25 mouse cellular contexts compared by ENCODE assay signal in the genomic region with DNA sequence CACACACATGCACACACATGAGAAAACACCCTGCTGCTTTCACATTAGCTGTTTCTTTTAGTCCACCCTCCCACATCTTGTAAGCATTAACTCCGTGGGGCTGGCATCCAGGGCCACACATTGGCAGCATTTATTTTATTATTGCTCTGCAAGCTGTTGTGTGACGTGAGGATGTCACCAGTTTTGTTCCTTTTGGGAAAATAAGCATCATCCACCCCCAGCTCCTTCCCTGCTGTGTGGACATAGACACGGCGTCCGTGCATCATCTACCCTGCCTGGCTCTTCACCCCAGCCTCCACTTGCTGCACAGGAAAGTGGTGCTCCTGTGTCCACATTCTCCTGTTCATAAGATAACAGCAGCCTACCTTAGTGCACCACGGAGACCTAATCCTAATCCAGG. TPM values are rescaled to one million over a fixed set of nuclear protein-coding genes. Genes with fewer than 3 reads are reported as not detected.
DNase-seq lines count a peak whose midpoint lies in the region; ATAC-seq and TF ChIP-seq lines count a peak whose summit lies in the region.
"Had no signal": no experiment of that assay in that cellular context is flagged by ENCODE, and none has a peak within 500 bp of the region (broad histone marks: within the 10 kb centered on the region; RNA-seq: fewer than 3 reads in every experiment).

No protein-coding gene starts in this region.

- no peak for DNase-seq in frontal cortex, postnatal 25 days (ENCODE audit: low spot score in 2 of 2)
- DNase-seq in layer of hippocampus, adult 2 months (ENCODE audit: low spot score in 2 of 2): peak; percentile 32 to 33
- DNase-seq in layer of hippocampus, postnatal 14 days (ENCODE audit: low spot score in 2 of 2): no peak
- no peak for DNase-seq in lung, postnatal 0 days (ENCODE audit: low spot score)
- DNase-seq in lung, adult 18-20 months: no peak
- DNase-seq: adrenal gland, adult 2 months; adrenal gland, postnatal 14 days; cerebellum, adult 11-12 months; cerebellum, adult 8-10 months; cerebellum, postnatal 36 days; embryo, embryonic 11 days; forebrain, postnatal 0 days; gastrocnemius, postnatal 10 days; gastrocnemius, postnatal 36 days; heart, postnatal 10 days; heart, postnatal 36 days had no signal

- peaks cover 8% of the 10 kb centered on the region; the same call in 1 of the 2 replicates for H3K4me1 ChIP-seq in lung, postnatal 0 days (ENCODE audit: insufficient read depth, low read depth, low read length)
- H3K4me1 ChIP-seq in hindbrain, embryonic 12.5 days: no peaks in the 10 kb centered on the region
- H3K4me1 ChIP-seq: heart, embryonic 12.5 days had no signal

- H3K36me3 ChIP-seq in lung, postnatal 0 days (ENCODE audit: insufficient read depth, low read length): no peaks in the 10 kb centered on the region
- H3K36me3 ChIP-seq in hindbrain, embryonic 12.5 days: no peaks in the 10 kb centered on the region
- H3K36me3 ChIP-seq: embryonic facial prominence, embryonic 15.5 days; heart, embryonic 12.5 days; heart, embryonic 15.5 days; hindbrain, embryonic 10.5 days had no signal

- no peak overlapping the region for H3K4me3 ChIP-seq in layer of hippocampus, adult 2 months
- H3K4me3 ChIP-seq in lung, postnatal 0 days (ENCODE audit: low read depth, low read length): no peak overlapping the region
- no peak overlapping the region for H3K4me3 ChIP-seq in hindbrain, embryonic 12.5 days
- H3K4me3 ChIP-seq: embryonic facial prominence, embryonic 15.5 days; heart, embryonic 12.5 days; heart, embryonic 15.5 days; hindbrain, embryonic 10.5 days had no signal

- H3K27ac ChIP-seq in layer of hippocampus, adult 2 months: 0 out of 2 replicates have a peak overlapping the region, but pooled peaks have one; percentile 18
- 0 out of 2 replicates have a peak overlapping the region, but pooled peaks have one; percentile 32 for H3K27ac ChIP-seq in lung, postnatal 0 days (ENCODE audit: low read length)
- no peak overlapping the region for H3K27ac ChIP-seq in hindbrain, embryonic 12.5 days
- H3K27ac ChIP-seq: heart, embryonic 15.5 days; hindbrain, embryonic 10.5 days; hindbrain, embryonic 14.5 days; hindbrain, postnatal 0 days had no signal

- no peaks in the 10 kb centered on the region for H3K9me3 ChIP-seq in lung, postnatal 0 days (ENCODE audit: low read length)
- H3K9me3 ChIP-seq in hindbrain, embryonic 12.5 days (replicated peaks): no peaks in the 10 kb centered on the region
- H3K9me3 ChIP-seq: embryonic facial prominence, embryonic 15.5 days; heart, embryonic 12.5 days; heart, embryonic 15.5 days; hindbrain, embryonic 10.5 days had no signal

- H3K27me3 ChIP-seq in lung, postnatal 0 days (replicated peaks; ENCODE audit: insufficient read depth, low read length): no peaks in the 10 kb centered on the region
- no peaks in the 10 kb centered on the region for H3K27me3 ChIP-seq in hindbrain, embryonic 12.5 days
- H3K27me3 ChIP-seq: embryonic facial prominence, embryonic 15.5 days; heart, embryonic 12.5 days; heart, embryonic 15.5 days had no signal

- peak; percentile 34; the same call in 1 of the 2 replicates for ATAC-seq in frontal cortex, adult (ENCODE audit: low TSS enrichment)
- no peak for ATAC-seq in lung, postnatal 0 days
- ATAC-seq in hindbrain, embryonic 12.5 days (ENCODE audit: low FRiP score): no peak
- ATAC-seq: forebrain, embryonic 14.5 days; forebrain, postnatal 0 days had no signal

- TF ChIP-seq CTCF in layer of hippocampus, adult 2 months (conservative IDR thresholded peaks at IDR 0.05): no peak
- no peak for TF ChIP-seq CTCF in lung, postnatal 0 days (IDR thresholded peaks at IDR 0.05)

- 57% methylated on average over 6 of the region's 6 CpGs for WGBS in lung, postnatal 0 days
- WGBS in hindbrain, embryonic 12.5 days: 64% methylated on average over 6 of the region's 6 CpGs

- no peak for TF ChIP-seq EP300 in lung, postnatal 0 days (IDR thresholded peaks at IDR 0.05)

- no peak overlapping the region for H3K9ac ChIP-seq in lung, postnatal 0 days (replicated peaks; ENCODE audit: low read depth)
- no peak overlapping the region for H3K9ac ChIP-seq in hindbrain, embryonic 12.5 days
- H3K9ac ChIP-seq: embryonic facial prominence, embryonic 15.5 days; forebrain, postnatal 0 days; heart, embryonic 12.5 days; heart, embryonic 15.5 days; hindbrain, embryonic 14.5 days had no signal

- H3K4me2 ChIP-seq in lung, postnatal 0 days (replicated peaks; ENCODE audit: low read depth, low read length): no peak overlapping the region
- no peak overlapping the region for H3K4me2 ChIP-seq in hindbrain, embryonic 12.5 days (replicated peaks)
- H3K4me2 ChIP-seq: embryonic facial prominence, embryonic 15.5 days; heart, embryonic 12.5 days; heart, embryonic 15.5 days; hindbrain, embryonic 14.5 days had no signal

RNA-seq across cellular contexts. Expression of a gene that starts 27.9 kb away (rescaled TPM):
- total RNA-seq in layer of hippocampus, adult 2 months (2021): 10 to 100 TPM; 70.3 to 77.0 TPM
- total RNA-seq in layer of hippocampus, postnatal 14 days (2021): 10 to 100 TPM; 42.9 to 49.5 TPM
- 71.2 and 75.5 TPM in 2 replicates for polyA plus RNA-seq in lung, postnatal 0 days (2015; fragmentation: Nextera tagmentation; extraction: Ambion mirVana)
- 44.6 and 47.9 TPM in 2 replicates for polyA plus RNA-seq in hindbrain, embryonic 12.5 days (2016; fragmentation: Nextera tagmentation; extraction: Ambion mirVana)

Comparison
In these comparisons a context has a peak if more than half of its experiments do, and no peak if none do; other contexts are left out.
1. DNase-seq: peak in layer of hippocampus, adult 2 months (2 of 2); none in frontal cortex, postnatal 25 days (0 of 2), layer of hippocampus, postnatal 14 days (0 of 2), lung, postnatal 0 days (single experiment) and lung, adult 18-20 months (0 of 2).